Mouse (Mus musculus): ENCODE data around the gene Tmem131. TPM values are rescaled to one million over a fixed set of nuclear protein-coding genes. Genes with fewer than 3 reads are reported as not detected.

The Tmem131 gene
- polyA plus RNA-seq, 1 experiment: 46.6 TPM

GRCm38 (mm10) chr1:36905216-36905615 lies 38.2 kb downstream of the Tmem131 start:
- TF ChIP-seq POLR2A (IDR thresholded peaks at IDR 0.05; ENCODE audit: borderline replicate concordance, control insufficient read depth, low read depth, low read length) (no peak), CTCF (IDR thresholded peaks at IDR 0.05; ENCODE audit: control insufficient read depth, insufficient read depth, low read length) (no peak)
- Histone ChIP-seq H3K27ac (ENCODE audit: control insufficient read depth, insufficient read depth, low read depth, low read length, poor library complexity) (no peak overlapping the region), H3K4me1 (ENCODE audit: control insufficient read depth, insufficient read depth, low read length) (no peaks in the 10 kb centered on the region; the same call in none of the 2 replicates), H3K4me3 (replicated peaks; ENCODE audit: control insufficient read depth, low read depth, low read length) (no peak overlapping the region)
- 67% methylated on average over 3 of the region's 3 CpGs for WGBS

- WGBS: 34% methylated on average over 6 of the region's 6 CpGs
- Histone ChIP-seq H3K4me1 (ENCODE audit: control insufficient read depth, insufficient read depth, low read length) (no peaks in the 10 kb centered on the region; the same call in 1 of the 2 replicates), H3K27ac (ENCODE audit: control insufficient read depth, insufficient read depth, low read depth, low read length, poor library complexity) (no peak overlapping the region), H3K4me3 (replicated peaks; ENCODE audit: control insufficient read depth, low read depth, low read length) (no peak overlapping the region)
- TF ChIP-seq CTCF (IDR thresholded peaks at IDR 0.05; ENCODE audit: control insufficient read depth, insufficient read depth, low read length): no peak
- no peak for TF ChIP-seq POLR2A (IDR thresholded peaks at IDR 0.05; ENCODE audit: borderline replicate concordance, control insufficient read depth, low read depth, low read length)
Observed at GRCm38 (mm10) chr1:36904489-36904888, 39.0 kb downstream of the Tmem131 start.

GRCm38 (mm10) chr1:36904084-36904451 lies 39.4 kb downstream of the Tmem131 start:
- no peak for TF ChIP-seq POLR2A (IDR thresholded peaks at IDR 0.05; ENCODE audit: borderline replicate concordance, control insufficient read depth, low read depth, low read length)
- 0 out of 2 replicates have a peak, but pooled peaks have one; percentile 7 for TF ChIP-seq CTCF (IDR thresholded peaks at IDR 0.05; ENCODE audit: control insufficient read depth, insufficient read depth, low read length)
- Histone ChIP-seq H3K4me3 (replicated peaks; ENCODE audit: control insufficient read depth, low read depth, low read length) (no peak overlapping the region), H3K27ac (ENCODE audit: control insufficient read depth, insufficient read depth, low read depth, low read length, poor library complexity) (no peak overlapping the region), H3K4me1 (ENCODE audit: control insufficient read depth, insufficient read depth, low read length) (no peaks in the 10 kb centered on the region; the same call in 1 of the 2 replicates)
- 51% methylated on average over 3 of the region's 3 CpGs for WGBS

- 91% methylated on average over 15 of the region's 15 CpGs for WGBS
Observed at GRCm38 (mm10) chr1:36903376-36904083, 39.9 kb downstream of the Tmem131 start.

GRCm38 (mm10) chr1:36902533-36903315 lies 40.7 kb downstream of the Tmem131 start:
- TF ChIP-seq POLR2A (IDR thresholded peaks at IDR 0.05; ENCODE audit: borderline replicate concordance, control insufficient read depth, low read depth, low read length) (no peak), CTCF (IDR thresholded peaks at IDR 0.05; ENCODE audit: control insufficient read depth, insufficient read depth, low read length) (no peak)
- WGBS: 91% methylated on average over 11 of the region's 11 CpGs
- Histone ChIP-seq H3K27ac (ENCODE audit: control insufficient read depth, insufficient read depth, low read depth, low read length, poor library complexity) (no peak overlapping the region), H3K4me1 (ENCODE audit: control insufficient read depth, insufficient read depth, low read length) (no peaks in the 10 kb centered on the region; the same call in 1 of the 2 replicates), H3K4me3 (replicated peaks; ENCODE audit: control insufficient read depth, low read depth, low read length) (no peak overlapping the region)

More at GRCm38 (mm10) chr1:36903376-36904083, 39.9 kb downstream of the Tmem131 start:
- Histone ChIP-seq H3K4me3 (replicated peaks; ENCODE audit: control insufficient read depth, low read depth, low read length) (no peak overlapping the region), H3K4me1 (ENCODE audit: control insufficient read depth, insufficient read depth, low read length) (no peaks in the 10 kb centered on the region; the same call in 1 of the 2 replicates), H3K27ac (ENCODE audit: control insufficient read depth, insufficient read depth, low read depth, low read length, poor library complexity) (no peak overlapping the region)
- TF ChIP-seq POLR2A (IDR thresholded peaks at IDR 0.05; ENCODE audit: borderline replicate concordance, control insufficient read depth, low read depth, low read length): no peak
- TF ChIP-seq CTCF (IDR thresholded peaks at IDR 0.05; ENCODE audit: control insufficient read depth, insufficient read depth, low read length): no peak

- 63% methylated on average over 2 of the region's 2 CpGs for WGBS
- H3K4me3 ChIP-seq (replicated peaks; ENCODE audit: control insufficient read depth, low read depth, low read length): no peak overlapping the region
Observed at GRCm38 (mm10) chr1:36899622-36900021, 43.8 kb downstream of the Tmem131 start.

GRCm38 (mm10) chr1:36896423-36896822 lies 47.0 kb downstream of the Tmem131 start:
- Histone ChIP-seq H3K4me3 (replicated peaks; ENCODE audit: control insufficient read depth, low read depth, low read length) (no peak overlapping the region), H3K4me1 (ENCODE audit: control insufficient read depth, insufficient read depth, low read length) (no peaks in the 10 kb centered on the region; the same call in 1 of the 2 replicates), H3K27ac (ENCODE audit: control insufficient read depth, insufficient read depth, low read depth, low read length, poor library complexity) (no peak overlapping the region)
- TF ChIP-seq CTCF (IDR thresholded peaks at IDR 0.05; ENCODE audit: control insufficient read depth, insufficient read depth, low read length) (no peak), POLR2A (IDR thresholded peaks at IDR 0.05; ENCODE audit: borderline replicate concordance, control insufficient read depth, low read depth, low read length) (no peak)
- WGBS: 63% methylated on average over 4 of the region's 4 CpGs

More at GRCm38 (mm10) chr1:36899622-36900021, 43.8 kb downstream of the Tmem131 start:
- no peak for TF ChIP-seq POLR2A (IDR thresholded peaks at IDR 0.05; ENCODE audit: borderline replicate concordance, control insufficient read depth, low read depth, low read length)
- no peak for TF ChIP-seq CTCF (IDR thresholded peaks at IDR 0.05; ENCODE audit: control insufficient read depth, insufficient read depth, low read length)
- Histone ChIP-seq H3K27ac (ENCODE audit: control insufficient read depth, insufficient read depth, low read depth, low read length, poor library complexity) (no peak overlapping the region), H3K4me1 (ENCODE audit: control insufficient read depth, insufficient read depth, low read length) (no peaks in the 10 kb centered on the region; the same call in none of the 2 replicates)

GRCm38 (mm10) chr1:36895452-36895851 lies 48.0 kb downstream of the Tmem131 start:
- no peak overlapping the region for H3K27ac ChIP-seq (ENCODE audit: control insufficient read depth, insufficient read depth, low read depth, low read length, poor library complexity)
- WGBS: 68% methylated on average over 3 of the region's 3 CpGs
- no peaks in the 10 kb centered on the region; the same call in 1 of the 2 replicates for H3K4me1 ChIP-seq (ENCODE audit: control insufficient read depth, insufficient read depth, low read length)
- no peak for TF ChIP-seq CTCF (IDR thresholded peaks at IDR 0.05; ENCODE audit: control insufficient read depth, insufficient read depth, low read length)
- no peak for TF ChIP-seq POLR2A (IDR thresholded peaks at IDR 0.05; ENCODE audit: borderline replicate concordance, control insufficient read depth, low read depth, low read length)
- no peak overlapping the region for H3K4me3 ChIP-seq (replicated peaks; ENCODE audit: control insufficient read depth, low read depth, low read length)
